Mouse (Mus musculus) urinary bladder, postnatal 14 days (tissue): ENCODE measurements at regions not wholly inside any gene's neighbourhood (a gene's known extent, or its start where the extent isn't known, plus 50 kb on each side); places are given as distances from the start of the nearest gene placed in this dataset.
A peak's percentile ranks its signal among the peaks of the same experiment; 100 is the strongest.

ENCODE experiments used
- DNase-seq: peaks from one replicate; pipeline ENCODE4 v3.0.0; 2021; ENCODE audit warnings: low spot score

GRCm38 (mm10) chr3:8751356-8751755 is 858.5 kb downstream of the Zfp704 start:
- DNase-seq = no peak

GRCm38 (mm10) chr3:8750858-8751257 is 859.0 kb downstream of the Zfp704 start:
- DNase-seq = no peak

GRCm38 (mm10) chr3:8750162-8750561 is 859.7 kb downstream of the Zfp704 start:
- DNase-seq = no peak

GRCm38 (mm10) chr3:8747201-8747600 is 862.7 kb downstream of the Zfp704 start:
- DNase-seq = no peak

GRCm38 (mm10) chr3:8746677-8747076 is 863.2 kb downstream of the Zfp704 start:
- no peak for DNase-seq

- no peak for DNase-seq
Measured at GRCm38 (mm10) chr3:8746037-8746436, 863.8 kb downstream of the Zfp704 start.

- DNase-seq = no peak
Measured at GRCm38 (mm10) chr3:8744857-8745256, 865.0 kb downstream of the Zfp704 start.

- DNase-seq = no peak
Measured at GRCm38 (mm10) chr3:8743650-8744049, 866.2 kb downstream of the Zfp704 start.

GRCm38 (mm10) chr3:8741266-8742023 is 868.4 kb downstream of the Zfp704 start:
- DNase-seq = no peak

GRCm38 (mm10) chr3:8740710-8741109 is 869.2 kb downstream of the Zfp704 start:
- no peak for DNase-seq

- no peak for DNase-seq
Measured at GRCm38 (mm10) chr3:8739299-8739698, 870.6 kb downstream of the Zfp704 start.

GRCm38 (mm10) chr3:8736239-8736953 is 873.5 kb downstream of the Zfp704 start:
- DNase-seq = no peak

- DNase-seq = no peak
Measured at GRCm38 (mm10) chr3:8734096-8734495, 875.8 kb downstream of the Zfp704 start.

GRCm38 (mm10) chr3:8731398-8731797 is 878.5 kb downstream of the Zfp704 start:
- no peak for DNase-seq

GRCm38 (mm10) chr3:8721628-8722594 is 888.0 kb downstream of the Zfp704 start:
- no peak for DNase-seq

GRCm38 (mm10) chr3:8720586-8721100 is 889.2 kb downstream of the Zfp704 start:
- DNase-seq = no peak

- DNase-seq = no peak
Measured at GRCm38 (mm10) chr3:8718206-8718605, 891.7 kb downstream of the Zfp704 start.

- peak; percentile 19 for DNase-seq
Measured at GRCm38 (mm10) chr3:8717334-8717812, 892.5 kb downstream of the Zfp704 start.
